29 mouse cellular contexts compared by ENCODE assay signal in genomic region chr2:166091599-166091998, GRCm38 (mm10).
DNase-seq lines count a peak whose midpoint lies in the region; ATAC-seq lines count a peak whose summit lies in the region.
"Had no signal": no experiment of that assay in that cellular context is flagged by ENCODE, and none has a peak within 500 bp of the region (broad histone marks: within the 10 kb centered on the region; RNA-seq: fewer than 3 reads in every experiment).

No protein-coding gene starts in this region.

- no peaks in the 10 kb centered on the region for H3K27me3 ChIP-seq in hindbrain, embryonic 10.5 days (ENCODE audit: insufficient read depth, poor library complexity, severe bottlenecking)
- H3K27me3 ChIP-seq in hindbrain, embryonic 11.5 days (ENCODE audit: control insufficient read depth, insufficient read depth, low read length), result no peaks in the 10 kb centered on the region
- H3K27me3 ChIP-seq in embryonic facial prominence, embryonic 13.5 days, result no peaks in the 10 kb centered on the region
- H3K27me3 ChIP-seq: forebrain, embryonic 12.5 days; forebrain, embryonic 15.5 days; heart, embryonic 15.5 days had no signal

- H3K4me1 ChIP-seq in hindbrain, embryonic 10.5 days (replicated peaks), result peaks cover 29% of the 10 kb centered on the region
- no peaks in the 10 kb centered on the region for H3K4me1 ChIP-seq in hindbrain, embryonic 11.5 days (replicated peaks; ENCODE audit: control insufficient read depth, insufficient read depth, low read length)
- H3K4me1 ChIP-seq in brown adipose tissue, adult 24 weeks (ENCODE audit: control insufficient read depth, insufficient read depth, insufficient read length, low read length), result peaks cover 6% of the 10 kb centered on the region
- peaks cover 18% of the 10 kb centered on the region for H3K4me1 ChIP-seq in embryonic facial prominence, embryonic 13.5 days
- H3K4me1 ChIP-seq: forebrain, embryonic 15.5 days had no signal

- H3K4me3 ChIP-seq in hindbrain, embryonic 10.5 days, result no peak overlapping the region
- H3K4me3 ChIP-seq in hindbrain, embryonic 11.5 days (ENCODE audit: low read depth, low read length), result no peak overlapping the region
- no peak overlapping the region for H3K4me3 ChIP-seq in brown adipose tissue, adult 24 weeks (ENCODE audit: insufficient read depth, low read depth, low read length)
- H3K4me3 ChIP-seq in embryonic facial prominence, embryonic 13.5 days, result no peak overlapping the region
- H3K4me3 ChIP-seq: erythroblast, embryonic 14.5 days; forebrain, embryonic 12.5 days; forebrain, embryonic 15.5 days; heart, embryonic 15.5 days; hindbrain, embryonic 13.5 days had no signal

- no peak overlapping the region for H3K4me2 ChIP-seq in hindbrain, embryonic 11.5 days (replicated peaks; ENCODE audit: low read depth, low read length)
- no peak overlapping the region for H3K4me2 ChIP-seq in embryonic facial prominence, embryonic 13.5 days
- H3K4me2 ChIP-seq: forebrain, embryonic 12.5 days; forebrain, embryonic 15.5 days; heart, embryonic 11.5 days; heart, embryonic 15.5 days; hindbrain, embryonic 13.5 days had no signal

- DNase-seq in hindbrain, embryonic 10.5 days (ENCODE audit: low spot score), result no peak
- DNase-seq in hindbrain, embryonic 11.5 days (ENCODE audit: low spot score), result no peak
- peak; percentile 73 for DNase-seq in adipocyte (ENCODE audit: low spot score)
- DNase-seq in gastrocnemius, postnatal 25 days, result no peak
- no peak for DNase-seq in spleen, postnatal 10 days (ENCODE audit: low spot score in 2 of 2)
- DNase-seq: adrenal gland, adult 8-10 months; adrenal gland, postnatal 36 days; cerebellum, adult 11-12 months; cerebellum, adult 8-10 months; cerebellum, postnatal 10 days; cerebellum, postnatal 36 days; embryo, embryonic 11 days; gastrocnemius, postnatal 10 days; heart, adult 11 months; heart, postnatal 10 days; heart, postnatal 4 days; kidney, adult 18-20 months had no signal

- H3K36me3 ChIP-seq in hindbrain, embryonic 10.5 days, result peaks cover 89% of the 10 kb centered on the region
- H3K36me3 ChIP-seq in hindbrain, embryonic 11.5 days (ENCODE audit: control insufficient read depth, insufficient read depth, low read length), result no peaks in the 10 kb centered on the region
- peaks cover 85% of the 10 kb centered on the region for H3K36me3 ChIP-seq in embryonic facial prominence, embryonic 13.5 days
- H3K36me3 ChIP-seq: forebrain, embryonic 15.5 days had no signal

- no peak overlapping the region for H3K9ac ChIP-seq in hindbrain, embryonic 11.5 days (ENCODE audit: low read depth, low read length)
- no peak overlapping the region for H3K9ac ChIP-seq in embryonic facial prominence, embryonic 13.5 days
- H3K9ac ChIP-seq: forebrain, embryonic 12.5 days; forebrain, embryonic 15.5 days; heart, embryonic 15.5 days; hindbrain, embryonic 13.5 days had no signal

- no peaks in the 10 kb centered on the region for H3K9me3 ChIP-seq in hindbrain, embryonic 10.5 days
- H3K9me3 ChIP-seq in hindbrain, embryonic 11.5 days (ENCODE audit: control insufficient read depth, low read length), result no peaks in the 10 kb centered on the region
- no peaks in the 10 kb centered on the region for H3K9me3 ChIP-seq in embryonic facial prominence, embryonic 13.5 days
- H3K9me3 ChIP-seq: forebrain, embryonic 12.5 days; forebrain, embryonic 15.5 days; heart, embryonic 15.5 days; hindbrain, embryonic 13.5 days had no signal

- no peak for ATAC-seq in hindbrain, embryonic 11.5 days (ENCODE audit: low FRiP score)
- no peak for ATAC-seq in embryonic facial prominence, embryonic 13.5 days (ENCODE audit: insufficient number of reproducible peaks, insufficient read depth, low FRiP score, low TSS enrichment, low read depth)
- ATAC-seq: CD4-positive, CD25-positive, alpha-beta regulatory T cell, adult 4 months; forebrain, embryonic 15.5 days; hindbrain, postnatal 0 days; inflammation-experienced regulatory T-cells, adult 6 months; intestine, embryonic 16.5 days had no signal

- H3K27ac ChIP-seq in hindbrain, embryonic 10.5 days, result peak overlapping the region; percentile 35; the same call in 1 of the 2 replicates
- H3K27ac ChIP-seq in hindbrain, embryonic 11.5 days (ENCODE audit: low read depth, low read length), result no peak overlapping the region
- H3K27ac ChIP-seq in brown adipose tissue, adult 24 weeks (replicated peaks; ENCODE audit: low read depth, low read length), result peak overlapping the region; percentile 89
- H3K27ac ChIP-seq in embryonic facial prominence, embryonic 13.5 days, result 0 out of 2 replicates have a peak overlapping the region, but pooled peaks have one; percentile 22
- H3K27ac ChIP-seq: forebrain, embryonic 12.5 days; forebrain, embryonic 15.5 days; heart, embryonic 15.5 days; hindbrain, embryonic 13.5 days; hindbrain, postnatal 0 days had no signal
